Mouse (Mus musculus) erythroblast, embryonic 14.5 days (primary cell): Measurements from ENCODE around the gene Tppp2.

ENCODE experiments used
- GATA1 ChIP-seq: IDR thresholded peaks from 2 replicates; pipeline ENCODE4 v1.6.1; 2012; ENCODE audit warnings: low read length, inconsistent platforms, mixed read lengths
- TAL1 ChIP-seq: IDR thresholded peaks from 3 replicates; pipeline ENCODE4 v1.6.1; 2012; ENCODE audit warnings: low read length, inconsistent platforms, mixed read lengths

GRCm38 (mm10) chr14:51916539-51916938 lies 1.7 kb upstream of the Tppp2 start:
- TF ChIP-seq GATA1 (no peak), TAL1 (no peak)
